Mouse (Mus musculus) stomach, embryonic 16.5 days (tissue): Measurements from ENCODE around the gene Wdr27. TPM values are rescaled to one million over a fixed set of nuclear protein-coding genes. Genes with fewer than 3 reads are reported as not detected.

ENCODE experiments used
- ATAC-seq: fragments of 200-750 bp; cut with Nextera tagmentation; 2 replicates; pipeline ENCODE4 v1.8.0; 2017; ENCODE audit warnings: moderate number of reproducible peaks, moderate TSS enrichment; ENCODE audit not compliant: insufficient read depth, low FRiP score
- H3K27ac ChIP-seq: fragments of 300-500 bp; sonication (generic); 2 replicates; pipeline ENCODE4 v1.5.1; 2014; ENCODE audit warnings: low read length
- H3K27me3 ChIP-seq: fragments of 300-500 bp; sonication (generic); 2 replicates; pipeline ENCODE4 v1.6.1; 2014; ENCODE audit warnings: low read length, control low read depth, mixed read lengths; ENCODE audit not compliant: control insufficient read depth, insufficient read depth
- H3K36me3 ChIP-seq: fragments of 300-500 bp; sonication (generic); 2 replicates; pipeline ENCODE4 v1.6.1; 2014; ENCODE audit warnings: low read length; ENCODE audit not compliant: control insufficient read depth, insufficient read depth
- H3K4me1 ChIP-seq: fragments of 300-500 bp; sonication (generic); 2 replicates; pipeline ENCODE4 v1.6.1; 2014; ENCODE audit warnings: low read length, control low read depth, mixed read lengths; ENCODE audit not compliant: control insufficient read depth, insufficient read depth
- H3K4me2 ChIP-seq: fragments of 300-500 bp; sonication (generic); 2 replicates; pipeline ENCODE4 v1.6.1; 2014; ENCODE audit warnings: low read depth, low read length, mixed read lengths
- H3K4me3 ChIP-seq: fragments of 300-500 bp; sonication (generic); replicated peaks from 2 replicates; pipeline ENCODE4 v1.5.1; 2014; ENCODE audit warnings: mild to moderate bottlenecking, low read length
- H3K9ac ChIP-seq: fragments of 300-500 bp; sonication (generic); 2 replicates; pipeline ENCODE4 v1.6.1; 2014; ENCODE audit warnings: low read length
- H3K9me3 ChIP-seq: fragments of 300-500 bp; sonication (generic); replicated peaks from 2 replicates; pipeline ENCODE4 v1.6.1; 2016; ENCODE audit warnings: low read length, control low read depth; ENCODE audit not compliant: control insufficient read depth
- WGBS: fragments of 180-500 bp; shearing (Covaris S2); extraction: QIAGEN DNeasy Blood & Tissue Kit; methylation state at CpG from one replicate; pipeline ENCODE4 v1.1.7; 2014; 5-methylcytosine and 5-hydroxymethylcytosine counted together
- polyA plus RNA-seq: library from polyadenylated mRNA; unstranded; fragments of >200 nt; fragmentation: Nextera tagmentation; extraction: Ambion mirVana; gene quantifications from 2 replicates; pipeline ENCODE4 v1.2.1, GENCODE M21; 2015

Wdr27 gene
- polyA plus RNA-seq, 1 experiment from 2014 or later, result 6.2 TPM

DNA sequence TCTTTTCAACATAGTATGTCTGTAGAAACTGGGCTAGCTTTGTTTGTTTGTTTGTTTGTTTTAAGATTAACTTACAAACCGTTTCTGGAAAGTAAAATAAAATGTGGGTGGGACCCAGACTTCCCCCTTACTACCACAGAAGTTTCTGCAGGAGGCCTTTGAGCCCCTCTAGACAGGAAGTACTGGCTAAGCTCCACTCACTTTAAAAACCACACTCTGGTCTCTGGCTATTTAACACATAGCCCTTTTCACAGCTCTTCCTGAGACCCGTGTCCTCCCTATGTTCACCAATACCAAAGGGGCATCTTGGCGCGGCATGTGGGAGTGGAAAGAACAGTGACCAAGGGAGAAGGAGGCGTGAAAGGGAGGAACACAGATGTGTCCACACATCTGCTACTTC is 127.7 kb downstream of the Wdr27 start:
- Histone ChIP-seq H3K4me3 (no peak overlapping the region), H3K9ac (no peak overlapping the region), H3K36me3 (no peaks in the 10 kb centered on the region), H3K4me1 (no peaks in the 10 kb centered on the region), H3K4me2 (no peak overlapping the region), H3K27me3 (no peaks in the 10 kb centered on the region), H3K9me3 (no peaks in the 10 kb centered on the region), H3K27ac (no peak overlapping the region)
- 67% methylated on average over 5 of the region's 5 CpGs for WGBS
- no peak for ATAC-seq

DNA sequence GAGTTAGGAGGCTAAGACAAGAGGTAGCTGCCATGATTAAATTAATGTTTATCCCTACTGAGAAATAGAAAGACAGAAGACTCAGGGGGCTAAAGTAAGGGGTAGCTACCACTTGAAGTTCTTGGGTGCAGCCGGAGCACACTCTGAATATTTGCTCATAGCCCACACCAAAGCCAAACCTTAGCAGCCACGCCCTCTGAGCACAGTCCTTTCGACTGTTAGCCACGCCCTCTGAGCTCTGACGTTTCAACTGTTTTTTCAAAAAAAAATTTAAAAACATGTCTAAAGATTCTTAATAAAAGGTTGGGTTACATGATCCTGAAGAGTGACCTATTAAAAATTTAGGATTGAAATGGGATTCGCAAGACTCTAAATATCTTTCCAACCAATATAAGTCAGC is 130.3 kb downstream of the Wdr27 start:
- H3K36me3 ChIP-seq, result no peaks in the 10 kb centered on the region
- ATAC-seq, result no peak
- no peak overlapping the region for H3K27ac ChIP-seq
- no peaks in the 10 kb centered on the region for H3K9me3 ChIP-seq
- H3K4me3 ChIP-seq, result no peak overlapping the region
- no peak overlapping the region for H3K9ac ChIP-seq
- H3K27me3 ChIP-seq, result no peaks in the 10 kb centered on the region
- no peaks in the 10 kb centered on the region for H3K4me1 ChIP-seq
- 69% methylated on average over 6 of the region's 6 CpGs for WGBS
- no peak overlapping the region for H3K4me2 ChIP-seq

DNA sequence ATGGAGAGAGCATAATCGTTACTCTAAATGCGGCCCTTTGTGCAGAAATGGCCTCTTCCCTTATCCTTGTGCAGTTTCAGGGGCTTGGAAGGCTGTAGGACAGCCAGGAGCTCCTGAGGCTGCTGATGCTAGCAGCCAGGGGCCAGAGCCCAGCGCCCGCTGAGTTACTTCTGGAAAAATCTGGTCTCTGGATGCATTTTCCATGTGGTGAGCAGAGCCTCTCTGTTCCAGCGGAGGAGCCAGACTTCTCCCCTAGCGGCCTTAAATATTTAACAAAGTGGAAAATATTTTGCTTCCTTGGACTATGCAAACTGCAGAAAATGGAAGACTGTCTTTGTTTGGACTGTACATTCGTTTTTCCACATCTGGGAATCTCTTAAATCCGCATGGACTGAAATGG is 130.9 kb downstream of the Wdr27 start:
- no peaks in the 10 kb centered on the region for H3K4me1 ChIP-seq
- H3K4me2 ChIP-seq, result no peak overlapping the region
- WGBS, result 80% methylated on average over 8 of the region's 8 CpGs
- ATAC-seq, result no peak
- no peaks in the 10 kb centered on the region for H3K9me3 ChIP-seq
- no peaks in the 10 kb centered on the region for H3K27me3 ChIP-seq
- no peak overlapping the region for H3K27ac ChIP-seq
- H3K4me3 ChIP-seq, result no peak overlapping the region
- H3K36me3 ChIP-seq, result no peaks in the 10 kb centered on the region
- no peak overlapping the region for H3K9ac ChIP-seq

DNA sequence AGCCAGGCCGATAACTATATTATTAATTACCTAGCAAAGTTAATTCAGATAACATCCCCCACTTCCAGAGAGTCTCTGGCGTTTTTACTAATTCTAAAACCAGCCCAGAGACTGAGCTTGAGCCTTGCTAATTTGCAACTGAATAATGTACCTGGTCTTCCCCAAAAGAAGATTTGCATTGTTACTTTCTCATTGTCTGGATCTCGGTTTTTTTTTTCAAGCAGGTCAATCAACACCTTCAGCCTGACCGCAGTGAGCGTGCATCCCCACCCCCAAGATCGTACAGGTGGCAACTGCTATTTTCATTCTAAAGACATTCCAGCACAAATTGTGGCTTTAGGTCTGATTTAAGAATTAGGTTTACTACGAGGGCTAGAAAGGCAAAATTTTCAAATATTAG is 136.2 kb downstream of the Wdr27 start:
- H3K27me3 ChIP-seq, result no peaks in the 10 kb centered on the region
- no peaks in the 10 kb centered on the region for H3K4me1 ChIP-seq
- no peaks in the 10 kb centered on the region for H3K9me3 ChIP-seq
- no peaks in the 10 kb centered on the region for H3K36me3 ChIP-seq
- no peak overlapping the region for H3K4me2 ChIP-seq
- H3K9ac ChIP-seq, result no peak overlapping the region
- ATAC-seq, result no peak
- H3K4me3 ChIP-seq, result no peak overlapping the region
- WGBS, result 89% methylated on average over 7 of the region's 7 CpGs
- H3K27ac ChIP-seq, result no peak overlapping the region

DNA sequence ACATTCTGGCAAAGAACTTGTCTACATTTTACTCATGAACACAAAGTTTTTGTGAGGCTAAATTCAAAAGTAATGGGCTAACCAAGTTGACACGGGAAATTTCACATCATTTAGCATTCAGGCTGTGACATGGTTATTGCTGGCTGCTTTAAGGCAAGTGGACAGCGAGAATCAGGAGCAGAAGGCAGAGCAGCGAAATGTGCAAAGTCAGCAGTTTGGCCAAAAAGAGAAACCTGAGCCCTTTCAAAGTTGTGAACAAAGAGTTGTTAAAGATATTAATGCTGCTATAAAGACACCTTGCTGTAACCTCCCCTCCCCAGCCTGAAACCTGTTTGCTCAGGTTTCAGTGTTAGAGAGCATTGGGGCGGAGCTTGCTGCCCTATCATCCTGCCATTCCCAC is 143.7 kb downstream of the Wdr27 start:
- Histone ChIP-seq H3K27me3 (no peaks in the 10 kb centered on the region), H3K4me2 (no peak overlapping the region), H3K4me1 (no peaks in the 10 kb centered on the region), H3K36me3 (no peaks in the 10 kb centered on the region), H3K9me3 (no peaks in the 10 kb centered on the region), H3K27ac (no peak overlapping the region), H3K9ac (no peak overlapping the region), H3K4me3 (no peak overlapping the region)
- no peak for ATAC-seq
- 88% methylated on average over 4 of the region's 4 CpGs for WGBS

DNA sequence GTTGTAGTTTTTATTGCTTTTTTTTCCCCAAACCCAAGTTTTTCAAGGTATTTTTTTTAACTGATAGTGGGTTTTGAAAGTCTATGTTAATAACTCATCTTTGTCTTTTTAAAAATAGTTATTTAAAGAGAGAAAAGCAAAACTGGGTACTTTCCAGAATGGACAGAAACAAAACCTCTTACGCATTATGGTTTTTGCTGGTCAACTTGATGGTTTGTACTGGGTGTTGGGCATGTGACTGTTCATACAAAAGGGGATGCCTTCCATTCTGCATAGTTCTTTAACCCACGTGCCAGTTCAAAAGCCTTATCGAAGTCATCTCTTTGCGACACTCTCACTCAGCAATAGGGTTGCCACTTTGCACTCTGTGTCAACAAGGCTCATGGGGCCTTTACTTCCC is 147.9 kb downstream of the Wdr27 start:
- Histone ChIP-seq H3K27ac (no peak overlapping the region), H3K27me3 (no peaks in the 10 kb centered on the region), H3K9ac (no peak overlapping the region), H3K4me2 (no peak overlapping the region), H3K4me3 (no peak overlapping the region), H3K9me3 (peaks cover 5% of the 10 kb centered on the region; the same call in 1 of the 2 replicates), H3K4me1 (no peaks in the 10 kb centered on the region), H3K36me3 (no peaks in the 10 kb centered on the region)
- WGBS, result 86% methylated on average over 4 of the region's 4 CpGs
- ATAC-seq, result no peak

DNA sequence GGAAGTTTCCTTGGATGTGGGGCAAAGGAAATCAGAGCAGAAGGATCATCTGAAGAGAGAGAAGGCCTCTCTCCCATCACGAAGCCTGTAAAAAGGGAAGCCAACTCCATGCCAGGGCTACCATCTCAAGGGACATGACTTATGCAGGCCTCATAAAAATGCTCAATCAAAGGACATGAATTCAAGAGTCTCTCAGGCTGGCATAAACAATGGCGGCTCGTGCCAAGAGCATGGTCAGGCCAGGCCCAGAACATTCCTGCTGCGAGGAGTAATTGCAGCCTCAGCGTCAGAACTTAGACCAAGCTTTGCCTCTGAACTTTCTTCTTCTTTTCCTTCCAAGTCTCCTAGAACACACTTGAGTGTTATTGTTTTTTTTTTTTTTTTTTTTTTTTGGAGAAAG is 163.6 kb downstream of the Wdr27 start:
- H3K9ac ChIP-seq, result no peak overlapping the region
- ATAC-seq, result no peak
- H3K36me3 ChIP-seq, result no peaks in the 10 kb centered on the region
- 84% methylated on average over 5 of the region's 5 CpGs for WGBS
- H3K27ac ChIP-seq, result no peak overlapping the region
- no peaks in the 10 kb centered on the region for H3K9me3 ChIP-seq
- H3K27me3 ChIP-seq, result no peaks in the 10 kb centered on the region
- H3K4me1 ChIP-seq, result no peaks in the 10 kb centered on the region
- H3K4me3 ChIP-seq, result no peak overlapping the region
- no peak overlapping the region for H3K4me2 ChIP-seq

DNA sequence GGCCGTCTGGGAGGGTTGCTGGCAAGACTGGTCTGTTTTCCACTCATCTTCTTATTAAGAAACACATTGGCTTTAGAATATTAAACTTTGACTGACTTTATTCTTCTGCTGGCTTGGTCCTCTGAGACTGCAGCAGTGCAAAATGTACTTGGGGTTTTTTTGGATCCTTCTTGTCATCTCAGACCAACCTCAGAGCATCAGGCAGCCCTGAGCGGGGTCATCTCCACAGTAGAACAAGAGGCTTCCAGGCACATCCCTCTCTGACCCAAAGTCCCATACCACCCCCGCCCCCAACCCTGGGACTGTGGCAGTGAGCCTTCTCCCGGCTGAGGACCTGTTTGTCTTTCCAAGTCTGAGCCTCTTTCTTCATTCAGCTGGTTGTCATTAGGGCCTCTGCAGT is 171.6 kb downstream of the Wdr27 start:
- Histone ChIP-seq H3K9me3 (no peaks in the 10 kb centered on the region), H3K4me3 (no peak overlapping the region), H3K36me3 (no peaks in the 10 kb centered on the region), H3K4me1 (no peaks in the 10 kb centered on the region), H3K27ac (no peak overlapping the region), H3K27me3 (no peaks in the 10 kb centered on the region), H3K9ac (no peak overlapping the region), H3K4me2 (no peak overlapping the region)
- ATAC-seq, result no peak
- WGBS, result 53% methylated on average over 4 of the region's 4 CpGs

DNA sequence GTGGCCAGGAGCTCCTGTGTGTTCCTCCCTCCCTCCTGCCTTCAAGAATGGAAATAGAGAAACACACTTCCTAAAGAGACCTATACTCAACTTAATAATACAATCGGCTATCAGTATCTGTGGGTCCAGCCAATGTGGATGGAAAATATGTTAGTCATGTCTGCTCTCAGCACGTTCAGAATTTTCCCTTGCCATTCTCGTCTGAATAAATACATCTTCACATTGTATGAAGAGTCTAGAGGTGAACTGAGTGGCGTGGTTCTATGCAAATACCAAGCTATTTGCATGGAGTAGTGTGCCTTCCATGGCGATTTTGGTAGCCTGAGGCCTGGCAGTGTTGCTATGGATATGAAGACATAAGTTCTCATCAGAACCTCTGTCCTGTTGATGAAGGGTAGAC is 172.6 kb downstream of the Wdr27 start:
- no peaks in the 10 kb centered on the region for H3K4me1 ChIP-seq

More for the DNA sequence above, 172.6 kb downstream of the Wdr27 start:
- Histone ChIP-seq H3K9me3 (no peaks in the 10 kb centered on the region), H3K27ac (no peak overlapping the region), H3K9ac (no peak overlapping the region), H3K27me3 (no peaks in the 10 kb centered on the region), H3K4me3 (no peak overlapping the region), H3K36me3 (no peaks in the 10 kb centered on the region), H3K4me2 (no peak overlapping the region)
- 74% methylated on average over 5 of the region's 5 CpGs for WGBS
- no peak for ATAC-seq
